Mouse (Mus musculus): Measurements from ENCODE around the gene Ankrd28. TPM values are rescaled to one million over a fixed set of nuclear protein-coding genes. Genes with fewer than 3 reads are reported as not detected.

Ankrd28 gene
- polyA plus RNA-seq, 1 experiment from 2014 or later, result 3.6 TPM

DNA sequence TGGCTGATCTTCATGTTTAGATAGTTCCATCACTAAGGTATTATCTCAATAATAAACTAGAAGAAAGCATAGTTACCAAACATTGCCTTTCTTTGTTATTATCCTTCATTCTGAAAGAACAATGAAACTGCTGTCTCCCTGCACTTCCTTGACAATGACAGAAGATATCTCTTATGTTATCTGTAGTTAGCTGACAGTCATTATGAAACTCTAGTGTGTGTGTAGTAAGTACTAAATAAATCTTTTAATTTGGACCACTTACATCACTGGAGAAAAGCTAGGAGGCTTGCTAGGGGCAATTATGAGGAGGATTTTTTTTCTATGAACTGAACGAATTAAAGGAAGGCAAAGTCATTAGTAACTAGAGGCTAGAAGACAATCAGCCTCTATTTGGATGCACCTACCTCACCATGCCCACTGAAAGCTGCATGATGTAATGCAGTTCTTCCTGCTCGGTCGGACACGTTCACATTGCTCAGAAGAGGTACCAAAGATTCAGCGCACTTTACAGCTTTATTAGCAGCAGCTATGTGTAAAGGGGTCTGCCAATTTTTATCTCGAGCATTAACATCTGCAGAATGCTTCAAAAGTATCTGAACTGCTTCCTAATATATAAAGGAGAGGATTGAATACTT is 82.1 kb downstream of the Ankrd28 start:
- no peak for TF ChIP-seq CTCF (IDR thresholded peaks at IDR 0.05; ENCODE audit: low read depth)
- no peak for TF ChIP-seq EP300 (optimal IDR thresholded peaks at IDR 0.05)
- ATAC-seq (ENCODE audit: low FRiP score, low TSS enrichment), result no peak
- H3K4me2 ChIP-seq (replicated peaks; ENCODE audit: low read depth), result no peak overlapping the region
- no peaks in the 10 kb centered on the region for H3K27me3 ChIP-seq (ENCODE audit: control insufficient read depth, insufficient read depth, low read length)
- H3K9ac ChIP-seq (ENCODE audit: low read length), result no peak overlapping the region
- WGBS, result 78% methylated on average over 6 of the region's 6 CpGs
- no peak for DNase-seq (ENCODE audit: low spot score)
- peaks cover 6% of the 10 kb centered on the region; the same call in 1 of the 2 replicates for H3K36me3 ChIP-seq (ENCODE audit: control insufficient read depth, insufficient read depth, low read length)
- no peak overlapping the region for H3K4me3 ChIP-seq (ENCODE audit: low read depth, low read length)
- no peaks in the 10 kb centered on the region for H3K9me3 ChIP-seq (ENCODE audit: control insufficient read depth, low read length)
- H3K27ac ChIP-seq (replicated peaks), result no peak overlapping the region
- H3K4me1 ChIP-seq (replicated peaks; ENCODE audit: control insufficient read depth, insufficient read depth), result no peaks in the 10 kb centered on the region

DNA sequence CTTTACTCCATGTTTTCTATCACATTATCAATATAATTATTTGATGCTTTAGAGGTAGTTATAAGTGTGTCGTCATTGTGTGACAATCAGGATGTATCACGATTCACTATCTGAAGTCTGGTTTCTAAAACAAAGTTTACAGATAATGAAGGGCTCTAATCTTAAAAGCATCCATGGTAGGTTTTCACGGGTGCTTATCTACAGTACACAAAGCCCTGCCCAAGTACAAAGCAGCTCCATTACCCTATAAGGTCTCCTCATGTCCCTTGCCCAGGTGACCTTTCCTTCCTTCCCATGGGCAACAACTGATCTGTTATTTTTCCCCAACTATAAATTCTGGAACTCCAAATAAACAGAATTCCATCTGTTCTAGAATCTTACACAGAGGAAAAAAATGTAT is 87.9 kb downstream of the Ankrd28 start:
- Histone ChIP-seq H3K27ac (replicated peaks) (no peak overlapping the region), H3K9ac (ENCODE audit: low read length) (no peak overlapping the region), H3K9me3 (ENCODE audit: control insufficient read depth, low read length) (no peaks in the 10 kb centered on the region), H3K27me3 (ENCODE audit: control insufficient read depth, insufficient read depth, low read length) (no peaks in the 10 kb centered on the region), H3K36me3 (ENCODE audit: control insufficient read depth, insufficient read depth, low read length) (peaks cover 6% of the 10 kb centered on the region; the same call in 1 of the 2 replicates), H3K4me2 (replicated peaks; ENCODE audit: low read depth) (no peak overlapping the region), H3K4me1 (replicated peaks; ENCODE audit: control insufficient read depth, insufficient read depth) (no peaks in the 10 kb centered on the region), H3K4me3 (ENCODE audit: low read depth, low read length) (no peak overlapping the region)
- 40% methylated on average over 3 of the region's 3 CpGs for WGBS
- DNase-seq (ENCODE audit: low spot score), result no peak
- ATAC-seq (ENCODE audit: low FRiP score, low TSS enrichment), result no peak
- no peak for TF ChIP-seq EP300 (optimal IDR thresholded peaks at IDR 0.05)

DNA sequence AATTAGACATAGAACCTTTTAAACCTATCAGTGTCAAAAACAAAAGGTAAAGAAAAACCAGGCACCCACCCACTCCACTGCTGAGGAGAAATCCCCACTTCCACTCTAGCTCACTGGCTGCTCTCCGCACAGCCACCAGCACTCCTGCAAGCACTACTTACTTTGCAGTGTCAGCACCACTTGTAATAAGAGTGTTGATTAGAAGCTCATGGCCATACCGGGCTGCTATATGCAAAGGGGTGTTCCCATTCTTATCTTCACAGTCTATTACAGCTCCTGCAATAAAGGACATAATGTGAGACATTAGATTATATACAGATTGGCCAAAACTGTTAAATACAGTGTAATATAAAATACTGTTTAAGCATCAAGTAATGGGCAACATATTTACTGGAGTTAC is 95.6 kb downstream of the Ankrd28 start:
- no peak overlapping the region for H3K4me2 ChIP-seq (replicated peaks; ENCODE audit: low read depth)
- DNase-seq (ENCODE audit: low spot score) (no peak), ATAC-seq (ENCODE audit: low FRiP score, low TSS enrichment) (no peak)
- no peak overlapping the region for H3K9ac ChIP-seq (ENCODE audit: low read length)
- H3K4me1 ChIP-seq (replicated peaks; ENCODE audit: control insufficient read depth, insufficient read depth), result no peaks in the 10 kb centered on the region
- TF ChIP-seq CTCF (IDR thresholded peaks at IDR 0.05; ENCODE audit: low read depth) (no peak), EP300 (optimal IDR thresholded peaks at IDR 0.05) (no peak)
- H3K27ac ChIP-seq (replicated peaks), result no peak overlapping the region
- 76% methylated on average over 2 of the region's 2 CpGs for WGBS
- no peaks in the 10 kb centered on the region for H3K27me3 ChIP-seq (ENCODE audit: control insufficient read depth, insufficient read depth, low read length)
- no peak overlapping the region for H3K4me3 ChIP-seq (ENCODE audit: low read depth, low read length)
- H3K9me3 ChIP-seq (ENCODE audit: control insufficient read depth, low read length), result no peaks in the 10 kb centered on the region
- peaks cover 4% of the 10 kb centered on the region; the same call in 1 of the 2 replicates for H3K36me3 ChIP-seq (ENCODE audit: control insufficient read depth, insufficient read depth, low read length)

DNA sequence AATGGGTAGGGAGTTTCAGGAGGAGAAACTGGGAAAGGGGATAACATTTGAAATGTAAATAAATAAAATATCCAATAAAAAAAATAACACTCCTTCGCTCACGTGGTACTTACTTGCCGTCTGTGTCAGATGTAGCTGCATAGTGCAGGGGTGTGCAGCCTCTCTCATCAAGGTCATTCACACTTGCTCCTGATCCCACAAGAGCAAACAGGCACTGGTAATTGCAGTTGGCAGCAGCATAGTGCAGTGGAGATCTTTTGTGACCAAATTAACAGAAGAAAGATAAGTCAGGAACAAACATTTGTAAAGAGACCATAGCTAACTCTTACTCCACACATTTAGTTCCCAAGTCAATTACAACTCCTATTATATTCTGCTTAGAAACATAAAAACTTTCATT is 102.9 kb downstream of the Ankrd28 start:
- Histone ChIP-seq H3K4me3 (ENCODE audit: low read depth, low read length) (no peak overlapping the region), H3K4me1 (replicated peaks; ENCODE audit: control insufficient read depth, insufficient read depth) (no peaks in the 10 kb centered on the region), H3K9me3 (ENCODE audit: control insufficient read depth, low read length) (no peaks in the 10 kb centered on the region), H3K9ac (ENCODE audit: low read length) (no peak overlapping the region), H3K27me3 (ENCODE audit: control insufficient read depth, insufficient read depth, low read length) (no peaks in the 10 kb centered on the region), H3K36me3 (ENCODE audit: control insufficient read depth, insufficient read depth, low read length) (peaks cover 2% of the 10 kb centered on the region), H3K4me2 (replicated peaks; ENCODE audit: low read depth) (no peak overlapping the region), H3K27ac (replicated peaks) (no peak overlapping the region)
- WGBS, result 86% methylated on average over 3 of the region's 3 CpGs
- TF ChIP-seq CTCF (IDR thresholded peaks at IDR 0.05; ENCODE audit: low read depth), result no peak
- TF ChIP-seq EP300 (optimal IDR thresholded peaks at IDR 0.05), result no peak
- ATAC-seq (ENCODE audit: low FRiP score, low TSS enrichment), result no peak
- no peak for DNase-seq (ENCODE audit: low spot score)

DNA sequence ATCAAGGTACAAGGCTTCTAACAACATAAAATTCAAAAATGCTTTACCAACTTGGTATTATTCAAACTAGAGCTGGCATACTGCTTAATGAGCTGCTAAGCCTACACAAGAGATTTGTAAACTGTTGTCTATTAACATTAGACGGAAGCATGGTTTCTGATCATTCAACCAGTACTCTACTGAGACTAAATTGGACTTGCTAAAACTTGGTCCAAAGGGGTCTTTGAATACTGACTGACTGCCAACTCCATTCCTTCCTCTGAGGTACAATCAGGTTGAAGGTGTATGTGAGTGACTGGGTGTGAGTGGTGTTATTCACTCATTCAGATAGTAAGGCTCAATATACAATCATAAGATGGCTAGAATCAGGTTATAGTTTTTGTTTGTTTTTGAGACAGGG is 107.7 kb downstream of the Ankrd28 start:
- 93% methylated on average over 1 of the region's 1 CpGs for WGBS

DNA sequence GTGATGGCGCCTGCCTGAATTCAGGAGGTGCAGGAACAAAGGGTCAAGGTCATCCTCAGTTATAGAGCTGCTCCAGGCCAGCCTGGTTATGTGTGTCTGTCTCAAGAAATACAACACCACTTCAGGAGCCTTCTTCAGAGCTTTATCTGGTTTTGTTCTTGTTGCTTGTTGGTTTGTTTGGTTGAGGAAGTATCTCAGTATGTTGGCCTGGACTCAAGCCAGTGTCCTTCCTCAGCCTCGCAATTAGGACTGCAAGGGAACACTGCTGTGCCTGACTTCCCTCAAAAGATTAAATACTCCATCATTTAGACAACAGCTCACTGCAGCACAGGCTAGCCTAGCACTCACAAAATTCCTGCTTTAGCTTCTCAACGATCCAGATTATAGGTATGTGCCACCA is 109.2 kb downstream of the Ankrd28 start:
- ATAC-seq (ENCODE audit: low FRiP score, low TSS enrichment), result no peak

More for the DNA sequence above, 107.7 kb downstream of the Ankrd28 start:
- no peak overlapping the region for H3K9ac ChIP-seq (ENCODE audit: low read length)
- H3K4me2 ChIP-seq (replicated peaks; ENCODE audit: low read depth), result no peak overlapping the region
- H3K27ac ChIP-seq (replicated peaks), result no peak overlapping the region
- H3K4me3 ChIP-seq (ENCODE audit: low read depth, low read length), result no peak overlapping the region
- no peak for ATAC-seq (ENCODE audit: low FRiP score, low TSS enrichment)
- H3K36me3 ChIP-seq (ENCODE audit: control insufficient read depth, insufficient read depth, low read length), result peaks cover 4% of the 10 kb centered on the region
- DNase-seq (ENCODE audit: low spot score), result no peak
- no peaks in the 10 kb centered on the region for H3K9me3 ChIP-seq (ENCODE audit: control insufficient read depth, low read length)
- H3K4me1 ChIP-seq (replicated peaks; ENCODE audit: control insufficient read depth, insufficient read depth), result no peaks in the 10 kb centered on the region
- TF ChIP-seq EP300 (optimal IDR thresholded peaks at IDR 0.05) (no peak), CTCF (IDR thresholded peaks at IDR 0.05; ENCODE audit: low read depth) (no peak)
- no peaks in the 10 kb centered on the region for H3K27me3 ChIP-seq (ENCODE audit: control insufficient read depth, insufficient read depth, low read length)

More for the DNA sequence above, 109.2 kb downstream of the Ankrd28 start:
- H3K27me3 ChIP-seq (ENCODE audit: control insufficient read depth, insufficient read depth, low read length), result no peaks in the 10 kb centered on the region
- H3K36me3 ChIP-seq (ENCODE audit: control insufficient read depth, insufficient read depth, low read length), result peaks cover 4% of the 10 kb centered on the region
- no peak for DNase-seq (ENCODE audit: low spot score)
- no peak overlapping the region for H3K4me3 ChIP-seq (ENCODE audit: low read depth, low read length)
- no peak overlapping the region for H3K9ac ChIP-seq (ENCODE audit: low read length)
- no peak overlapping the region for H3K27ac ChIP-seq (replicated peaks)
- no peaks in the 10 kb centered on the region for H3K9me3 ChIP-seq (ENCODE audit: control insufficient read depth, low read length)
- TF ChIP-seq CTCF (IDR thresholded peaks at IDR 0.05; ENCODE audit: low read depth), result no peak
- no peak for TF ChIP-seq EP300 (optimal IDR thresholded peaks at IDR 0.05)
- H3K4me2 ChIP-seq (replicated peaks; ENCODE audit: low read depth), result no peak overlapping the region
- H3K4me1 ChIP-seq (replicated peaks; ENCODE audit: control insufficient read depth, insufficient read depth), result no peaks in the 10 kb centered on the region
- 80% methylated on average over 3 of the region's 3 CpGs for WGBS
